12 mouse cellular contexts compared by ENCODE assay signal in genomic region chr2:166651317-166652030, GRCm38 (mm10).
DNase-seq lines count a peak whose midpoint lies in the region; ATAC-seq and TF ChIP-seq lines count a peak whose summit lies in the region.
"Had no signal": no experiment of that assay in that cellular context is flagged by ENCODE, and none has a peak within 500 bp of the region (broad histone marks: within the 10 kb centered on the region; RNA-seq: fewer than 3 reads in every experiment).

No protein-coding gene starts in this region.

- no peak overlapping the region for H3K4me2 ChIP-seq in liver, postnatal 0 days (ENCODE audit: low read depth, low read length)
- H3K4me2 ChIP-seq: embryonic facial prominence, embryonic 12.5 days had no signal

- no peak for TF ChIP-seq EP300 in liver, postnatal 0 days (IDR thresholded peaks at IDR 0.05; ENCODE audit: low read depth)

- 65% methylated on average over 10 of the region's 10 CpGs for WGBS in liver, postnatal 0 days (ENCODE audit: insufficient replicate concordance)

- no peak for ATAC-seq in CD4-positive, CD25-positive, alpha-beta regulatory T cell, adult 4 months
- no peak for ATAC-seq in liver, postnatal 0 days
- ATAC-seq in megakaryocyte progenitor cell, adult 5-6 weeks (replicated peaks; ENCODE audit: poor library complexity): no peak
- no peak for ATAC-seq in cerebellum, adult (ENCODE audit: insufficient number of reproducible peaks, low FRiP score, low TSS enrichment)
- ATAC-seq: Patski had no signal

- TF ChIP-seq CTCF in layer of hippocampus, adult 2 months (conservative IDR thresholded peaks at IDR 0.05): no peak; the same call in 1 of the 2 replicates
- no peak for TF ChIP-seq CTCF in brain, embryonic 14.5 days (IDR thresholded peaks at IDR 0.05; ENCODE audit: borderline replicate concordance, extremely low read depth, insufficient read depth, insufficient read length)
- TF ChIP-seq CTCF in liver, postnatal 0 days (IDR thresholded peaks at IDR 0.05; ENCODE audit: low read depth): no peak

- peak overlapping the region; percentile 77 for H3K27ac ChIP-seq in layer of hippocampus, adult 2 months
- H3K27ac ChIP-seq in liver, postnatal 0 days (ENCODE audit: low read depth): peak overlapping the region; percentile 52
- H3K27ac ChIP-seq: embryonic facial prominence, embryonic 12.5 days; liver, embryonic 14.5 days had no signal

- H3K27me3 ChIP-seq in liver, postnatal 0 days (ENCODE audit: insufficient read depth, low read length): no peaks in the 10 kb centered on the region
- H3K27me3 ChIP-seq: embryonic facial prominence, embryonic 12.5 days; Patski had no signal

- H3K36me3 ChIP-seq in liver, postnatal 0 days (replicated peaks; ENCODE audit: insufficient read depth, low read length): no peaks in the 10 kb centered on the region

- peaks cover 34% of the 10 kb centered on the region for H3K4me1 ChIP-seq in liver, postnatal 0 days (ENCODE audit: insufficient read depth)

- no peak for TF ChIP-seq POLR2A in brain, embryonic 14.5 days (IDR thresholded peaks at IDR 0.05; ENCODE audit: borderline replicate concordance, extremely low read depth, insufficient read depth, insufficient read length, poor library complexity, severe bottlenecking)

- no peak overlapping the region for H3K4me3 ChIP-seq in layer of hippocampus, adult 2 months
- no peak overlapping the region for H3K4me3 ChIP-seq in liver, postnatal 0 days (ENCODE audit: low read depth, low read length)
- H3K4me3 ChIP-seq: embryonic facial prominence, embryonic 12.5 days had no signal

- no peaks in the 10 kb centered on the region for H3K9me3 ChIP-seq in liver, postnatal 0 days (ENCODE audit: low read length)
- H3K9me3 ChIP-seq: embryonic facial prominence, embryonic 12.5 days had no signal

- peak; percentile 52 for DNase-seq in CD4-positive, CD25-positive, alpha-beta regulatory T cell, adult 2 months (ENCODE audit: low read depth, low spot score)
- DNase-seq in layer of hippocampus, adult 2 months (ENCODE audit: low spot score in 2 of 2): no peak
- DNase-seq in layer of hippocampus, postnatal 14 days (ENCODE audit: low spot score in 2 of 2): no peak
- DNase-seq in brain, embryonic 14.5 days (ENCODE audit: low read depth): peak; percentile 58
- no peak for DNase-seq in liver, postnatal 0 days
- DNase-seq: heart, adult 18-20 months had no signal

- no peak overlapping the region for H3K9ac ChIP-seq in liver, postnatal 0 days (replicated peaks)
- H3K9ac ChIP-seq: embryonic facial prominence, embryonic 12.5 days; liver, embryonic 14.5 days had no signal

Comparison
In these comparisons a context has a peak if more than half of its experiments do, and no peak if none do; other contexts are left out.
1. DNase-seq: peak in CD4-positive, CD25-positive, alpha-beta regulatory T cell, adult 2 months (single experiment) and brain, embryonic 14.5 days (single experiment); none in layer of hippocampus, adult 2 months (0 of 2), layer of hippocampus, postnatal 14 days (0 of 2) and liver, postnatal 0 days (single experiment).